Mouse (Mus musculus): ENCODE measurements around the gene Sh3rf3. TPM values are rescaled to one million over a fixed set of nuclear protein-coding genes. Genes with fewer than 3 reads are reported as not detected.

Sh3rf3 gene
- polyA plus RNA-seq, 1 experiment from 2014 or later: 1.9 TPM

- H3K27ac ChIP-seq (ENCODE audit: low read depth, low read length): no peak overlapping the region
- no peak overlapping the region for H3K4me3 ChIP-seq (ENCODE audit: low read length)
- no peaks in the 10 kb centered on the region for H3K27me3 ChIP-seq (ENCODE audit: control insufficient read depth, insufficient read depth, low read length)
- ATAC-seq (ENCODE audit: low FRiP score, low TSS enrichment): no peak
- H3K4me2 ChIP-seq (replicated peaks; ENCODE audit: low read depth, low read length): no peak overlapping the region
- no peaks in the 10 kb centered on the region for H3K4me1 ChIP-seq (ENCODE audit: control insufficient read depth, insufficient read depth, low read length)
- no peaks in the 10 kb centered on the region for H3K36me3 ChIP-seq (ENCODE audit: control insufficient read depth, insufficient read depth, low read length)
- WGBS: 79% methylated on average over 9 of the region's 9 CpGs
- H3K9me3 ChIP-seq (ENCODE audit: control insufficient read depth, low read length): peaks cover 4% of the 10 kb centered on the region; the same call in 1 of the 2 replicates
- no peak overlapping the region for H3K9ac ChIP-seq (ENCODE audit: low read depth, low read length)
Observed at GRCm38 (mm10) chr10:59013618-59014017, 200.5 kb downstream of the Sh3rf3 start.

GRCm38 (mm10) chr10:59019302-59019973 lies 206.3 kb downstream of the Sh3rf3 start:
- Histone ChIP-seq H3K27me3 (ENCODE audit: control insufficient read depth, insufficient read depth, low read length) (no peaks in the 10 kb centered on the region), H3K4me2 (replicated peaks; ENCODE audit: low read depth, low read length) (no peak overlapping the region), H3K36me3 (ENCODE audit: control insufficient read depth, insufficient read depth, low read length) (no peaks in the 10 kb centered on the region), H3K9me3 (ENCODE audit: control insufficient read depth, low read length) (peaks cover 5% of the 10 kb centered on the region; the same call in 1 of the 2 replicates), H3K4me3 (ENCODE audit: low read length) (no peak overlapping the region), H3K27ac (ENCODE audit: low read depth, low read length) (no peak overlapping the region), H3K4me1 (ENCODE audit: control insufficient read depth, insufficient read depth, low read length) (no peaks in the 10 kb centered on the region), H3K9ac (ENCODE audit: low read depth, low read length) (no peak overlapping the region)
- WGBS: 69% methylated on average over 3 of the region's 3 CpGs
- no peak for ATAC-seq (ENCODE audit: low FRiP score, low TSS enrichment)

GRCm38 (mm10) chr10:59050434-59050833 lies 237.3 kb downstream of the Sh3rf3 start:
- H3K27ac ChIP-seq (ENCODE audit: low read depth, low read length): no peak overlapping the region
- 84% methylated on average over 4 of the region's 4 CpGs for WGBS
- ATAC-seq (ENCODE audit: low FRiP score, low TSS enrichment): no peak
- H3K4me1 ChIP-seq (ENCODE audit: control insufficient read depth, insufficient read depth, low read length): no peaks in the 10 kb centered on the region
- no peak overlapping the region for H3K9ac ChIP-seq (ENCODE audit: low read depth, low read length)
- no peak overlapping the region for H3K4me3 ChIP-seq (ENCODE audit: low read length)
- H3K27me3 ChIP-seq (ENCODE audit: control insufficient read depth, insufficient read depth, low read length): no peaks in the 10 kb centered on the region
- peaks cover 6% of the 10 kb centered on the region; the same call in 1 of the 2 replicates for H3K9me3 ChIP-seq (ENCODE audit: control insufficient read depth, low read length)
- H3K4me2 ChIP-seq (replicated peaks; ENCODE audit: low read depth, low read length): no peak overlapping the region
- no peaks in the 10 kb centered on the region for H3K36me3 ChIP-seq (ENCODE audit: control insufficient read depth, insufficient read depth, low read length)

- ATAC-seq (ENCODE audit: low FRiP score, low TSS enrichment): no peak
- 53% methylated on average over 6 of the region's 6 CpGs for WGBS
- Histone ChIP-seq H3K36me3 (ENCODE audit: control insufficient read depth, insufficient read depth, low read length) (no peaks in the 10 kb centered on the region), H3K4me3 (ENCODE audit: low read length) (no peak overlapping the region), H3K4me2 (replicated peaks; ENCODE audit: low read depth, low read length) (no peak overlapping the region), H3K27me3 (ENCODE audit: control insufficient read depth, insufficient read depth, low read length) (no peaks in the 10 kb centered on the region), H3K9ac (ENCODE audit: low read depth, low read length) (no peak overlapping the region), H3K27ac (ENCODE audit: low read depth, low read length) (no peak overlapping the region), H3K9me3 (ENCODE audit: control insufficient read depth, low read length) (no peaks in the 10 kb centered on the region), H3K4me1 (ENCODE audit: control insufficient read depth, insufficient read depth, low read length) (no peaks in the 10 kb centered on the region)
Observed at GRCm38 (mm10) chr10:59056294-59056693, 243.1 kb downstream of the Sh3rf3 start.

- Histone ChIP-seq H3K9ac (ENCODE audit: low read depth, low read length) (no peak overlapping the region), H3K4me2 (replicated peaks; ENCODE audit: low read depth, low read length) (no peak overlapping the region), H3K9me3 (ENCODE audit: control insufficient read depth, low read length) (no peaks in the 10 kb centered on the region), H3K27ac (ENCODE audit: low read depth, low read length) (no peak overlapping the region), H3K4me1 (ENCODE audit: control insufficient read depth, insufficient read depth, low read length) (no peaks in the 10 kb centered on the region), H3K27me3 (ENCODE audit: control insufficient read depth, insufficient read depth, low read length) (no peaks in the 10 kb centered on the region), H3K36me3 (ENCODE audit: control insufficient read depth, insufficient read depth, low read length) (no peaks in the 10 kb centered on the region), H3K4me3 (ENCODE audit: low read length) (no peak overlapping the region)
- no peak for ATAC-seq (ENCODE audit: low FRiP score, low TSS enrichment)
- WGBS: 67% methylated on average over 6 of the region's 6 CpGs
Observed at GRCm38 (mm10) chr10:59066804-59067203, 253.6 kb downstream of the Sh3rf3 start.

- WGBS: 78% methylated on average over 4 of the region's 4 CpGs
- Histone ChIP-seq H3K4me1 (ENCODE audit: control insufficient read depth, insufficient read depth, low read length) (no peaks in the 10 kb centered on the region), H3K4me2 (replicated peaks; ENCODE audit: low read depth, low read length) (no peak overlapping the region), H3K27me3 (ENCODE audit: control insufficient read depth, insufficient read depth, low read length) (no peaks in the 10 kb centered on the region), H3K36me3 (ENCODE audit: control insufficient read depth, insufficient read depth, low read length) (no peaks in the 10 kb centered on the region), H3K27ac (ENCODE audit: low read depth, low read length) (no peak overlapping the region), H3K9me3 (ENCODE audit: control insufficient read depth, low read length) (no peaks in the 10 kb centered on the region), H3K9ac (ENCODE audit: low read depth, low read length) (no peak overlapping the region), H3K4me3 (ENCODE audit: low read length) (no peak overlapping the region)
- no peak for ATAC-seq (ENCODE audit: low FRiP score, low TSS enrichment)
Observed at GRCm38 (mm10) chr10:59072827-59073226, 259.7 kb downstream of the Sh3rf3 start.

- H3K27me3 ChIP-seq (ENCODE audit: control insufficient read depth, insufficient read depth, low read length): no peaks in the 10 kb centered on the region
- no peaks in the 10 kb centered on the region for H3K36me3 ChIP-seq (ENCODE audit: control insufficient read depth, insufficient read depth, low read length)
- no peak overlapping the region for H3K27ac ChIP-seq (ENCODE audit: low read depth, low read length)
- H3K9me3 ChIP-seq (ENCODE audit: control insufficient read depth, low read length): no peaks in the 10 kb centered on the region
- H3K4me3 ChIP-seq (ENCODE audit: low read length): no peak overlapping the region
- no peak overlapping the region for H3K4me2 ChIP-seq (replicated peaks; ENCODE audit: low read depth, low read length)
- ATAC-seq (ENCODE audit: low FRiP score, low TSS enrichment): no peak
- no peak overlapping the region for H3K9ac ChIP-seq (ENCODE audit: low read depth, low read length)
- 84% methylated on average over 10 of the region's 10 CpGs for WGBS
- H3K4me1 ChIP-seq (ENCODE audit: control insufficient read depth, insufficient read depth, low read length): no peaks in the 10 kb centered on the region
Observed at GRCm38 (mm10) chr10:59076681-59077080, 263.5 kb downstream of the Sh3rf3 start.

GRCm38 (mm10) chr10:59077909-59078308 lies 264.8 kb downstream of the Sh3rf3 start:
- Histone ChIP-seq H3K4me3 (ENCODE audit: low read length) (no peak overlapping the region), H3K4me2 (replicated peaks; ENCODE audit: low read depth, low read length) (no peak overlapping the region), H3K9ac (ENCODE audit: low read depth, low read length) (no peak overlapping the region), H3K27ac (ENCODE audit: low read depth, low read length) (no peak overlapping the region), H3K27me3 (ENCODE audit: control insufficient read depth, insufficient read depth, low read length) (no peaks in the 10 kb centered on the region), H3K4me1 (ENCODE audit: control insufficient read depth, insufficient read depth, low read length) (no peaks in the 10 kb centered on the region), H3K9me3 (ENCODE audit: control insufficient read depth, low read length) (no peaks in the 10 kb centered on the region), H3K36me3 (ENCODE audit: control insufficient read depth, insufficient read depth, low read length) (no peaks in the 10 kb centered on the region)
- ATAC-seq (ENCODE audit: low FRiP score, low TSS enrichment): no peak
- WGBS: 51% methylated on average over 10 of the region's 10 CpGs

GRCm38 (mm10) chr10:59085604-59086003 lies 272.4 kb downstream of the Sh3rf3 start:
- H3K27ac ChIP-seq (ENCODE audit: low read depth, low read length): no peak overlapping the region
- H3K27me3 ChIP-seq (ENCODE audit: control insufficient read depth, insufficient read depth, low read length): no peaks in the 10 kb centered on the region
- H3K4me3 ChIP-seq (ENCODE audit: low read length): no peak overlapping the region
- no peaks in the 10 kb centered on the region for H3K4me1 ChIP-seq (ENCODE audit: control insufficient read depth, insufficient read depth, low read length)
- no peak overlapping the region for H3K4me2 ChIP-seq (replicated peaks; ENCODE audit: low read depth, low read length)
- H3K36me3 ChIP-seq (ENCODE audit: control insufficient read depth, insufficient read depth, low read length): no peaks in the 10 kb centered on the region
- 94% methylated on average over 5 of the region's 5 CpGs for WGBS
- no peaks in the 10 kb centered on the region for H3K9me3 ChIP-seq (ENCODE audit: control insufficient read depth, low read length)
- no peak for ATAC-seq (ENCODE audit: low FRiP score, low TSS enrichment)
- no peak overlapping the region for H3K9ac ChIP-seq (ENCODE audit: low read depth, low read length)

Measured in kidney, embryonic 14.5 days (tissue).